In genomic region chr8:7440829-7441228, GRCm38 (mm10) we compare ENCODE assay signal across 13 mouse cellular contexts.
"Had no signal": no experiment of that assay in that cellular context is flagged by ENCODE, and none has a peak within 500 bp of the region (broad histone marks: within the 10 kb centered on the region; RNA-seq: fewer than 3 reads in every experiment).

No protein-coding gene starts in this region.

- DNase-seq: kidney, adult 18-20 months; kidney, postnatal 25 days; lung, adult 2 months; lung, postnatal 36 days; right cerebral cortex, postnatal 14 days; thymus, adult 2 months; thymus, postnatal 25 days had no signal

- H3K9me3 ChIP-seq: limb, embryonic 10.5 days; liver, embryonic 15.5 days; stomach, embryonic 15.5 days had no signal

- H3K27me3 ChIP-seq: liver, embryonic 15.5 days; stomach, embryonic 15.5 days had no signal

- H3K4me2 ChIP-seq: liver, embryonic 11.5 days; liver, embryonic 15.5 days had no signal

- H3K4me1 ChIP-seq: liver, embryonic 15.5 days; stomach, embryonic 15.5 days had no signal

- H3K4me3 ChIP-seq: left cerebral cortex, adult 2 months; limb, embryonic 10.5 days; liver, embryonic 15.5 days; stomach, embryonic 15.5 days had no signal

- H3K9ac ChIP-seq: liver, embryonic 15.5 days; stomach, embryonic 15.5 days had no signal

- ATAC-seq: lung, postnatal 0 days had no signal

- H3K27ac ChIP-seq: left cerebral cortex, adult 2 months; limb, embryonic 10.5 days; liver, embryonic 15.5 days; stomach, embryonic 15.5 days had no signal

- H3K36me3 ChIP-seq: limb, embryonic 10.5 days; liver, embryonic 15.5 days; stomach, embryonic 15.5 days had no signal
